Mouse (Mus musculus) cerebellum, adult 9-11 months (tissue): ENCODE data around the gene Pitpnm1.
A peak's percentile ranks its signal among the peaks of the same experiment; 100 is the strongest.

Source experiments
- DNase-seq: peaks from one replicate; pipeline ENCODE4 v3.0.0; 2022

Pitpnm1 gene

GRCm38 (mm10) chr19:4096642-4097440, 3.0 kb upstream of the Pitpnm1 start, which contains the start of gene Cdk2ap2:
TSS of gene Cdk2ap2 (plus strand) at chr19:4097182.
- DNase-seq, result peak; percentile 100

GRCm38 (mm10) chr19:4097441-4097825, 2.4 kb upstream of the Pitpnm1 start:
- no peak for DNase-seq

GRCm38 (mm10) chr19:4098426-4098825, 1.4 kb upstream of the Pitpnm1 start:
- DNase-seq, result peak; percentile 67

GRCm38 (mm10) chr19:4099056-4099455, 742 bp upstream of the Pitpnm1 start:
- DNase-seq, result peak; percentile 94

- DNase-seq, result peak; percentile 88
Observed at GRCm38 (mm10) chr19:4100718-4101261, 992 bp downstream of the Pitpnm1 start.

- DNase-seq, result no peak
Observed at GRCm38 (mm10) chr19:4101466-4101865, 1.7 kb downstream of the Pitpnm1 start.

GRCm38 (mm10) chr19:4102049-4102448, 2.3 kb downstream of the Pitpnm1 start:
- DNase-seq, result peak; percentile 58

GRCm38 (mm10) chr19:4102626-4103025, 2.8 kb downstream of the Pitpnm1 start:
- peak; percentile 86 for DNase-seq

- peak; percentile 60 for DNase-seq
Observed at GRCm38 (mm10) chr19:4103294-4103693, 3.5 kb downstream of the Pitpnm1 start.

GRCm38 (mm10) chr19:4103792-4104191, 4.0 kb downstream of the Pitpnm1 start:
- DNase-seq, result no peak

- DNase-seq, result peak; percentile 58
Observed at GRCm38 (mm10) chr19:4104675-4105194, 4.9 kb downstream of the Pitpnm1 start.

- DNase-seq, result no peak
Observed at GRCm38 (mm10) chr19:4106654-4107053, 6.9 kb downstream of the Pitpnm1 start.

- DNase-seq, result no peak
Observed at GRCm38 (mm10) chr19:4108535-4108934, 8.7 kb downstream of the Pitpnm1 start.

GRCm38 (mm10) chr19:4112063-4112960, 12.5 kb downstream of the Pitpnm1 start:
- peak; percentile 56 for DNase-seq

GRCm38 (mm10) chr19:4113186-4113805, 13.5 kb downstream of the Pitpnm1 start:
- DNase-seq, result peak; percentile 95

- no peak for DNase-seq
Observed at GRCm38 (mm10) chr19:4113806-4114230, 14.0 kb downstream of the Pitpnm1 start.

GRCm38 (mm10) chr19:4114551-4114950, 14.8 kb downstream of the Pitpnm1 start:
- DNase-seq, result peak; percentile 50

GRCm38 (mm10) chr19:4115144-4115543, 15.3 kb downstream of the Pitpnm1 start:
- DNase-seq, result peak; percentile 63

GRCm38 (mm10) chr19:4115816-4116215, 16.0 kb downstream of the Pitpnm1 start:
- DNase-seq, result peak; percentile 50

GRCm38 (mm10) chr19:4117006-4117405, 17.2 kb downstream of the Pitpnm1 start:
- DNase-seq, result no peak

- DNase-seq, result no peak
Observed at GRCm38 (mm10) chr19:4118350-4118749, 18.6 kb downstream of the Pitpnm1 start.

- peak; percentile 57 for DNase-seq
Observed at GRCm38 (mm10) chr19:4119716-4120487, 20.1 kb downstream of the Pitpnm1 start.
